Mouse (Mus musculus): ENCODE results near the gene Gm20509. TPM values are rescaled to one million over a fixed set of nuclear protein-coding genes. Genes with fewer than 3 reads are reported as not detected.

Gm20509 gene
- total RNA-seq (2012; rRNA removed): not detected in 2 replicates
- total RNA-seq (2014; rRNA removed): not detected in 2 replicates
- not detected in 2 replicates for polyA plus RNA-seq (2012; ENCODE audit: insufficient read length, low read depth)

DNA sequence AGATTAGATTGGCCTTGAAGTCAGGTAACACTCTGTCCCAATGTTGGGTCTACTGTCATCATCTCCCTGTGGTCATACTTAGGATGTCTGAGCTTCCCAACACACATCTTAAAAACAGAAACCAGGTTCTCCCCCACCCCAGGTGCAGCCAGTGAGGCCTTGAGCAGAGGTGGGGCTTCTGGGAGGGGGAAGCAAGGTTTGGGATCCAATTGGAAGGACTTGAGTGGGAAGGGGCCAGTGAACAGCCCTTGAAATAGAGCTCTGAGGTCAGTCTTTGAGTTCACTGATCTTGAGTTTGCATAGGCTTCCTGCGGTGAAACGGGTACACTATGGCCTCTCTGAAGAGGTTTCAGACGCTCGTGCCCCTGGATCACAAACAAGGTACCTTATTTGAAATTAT, at the start of gene Gm20509:
Gene Gm20509 (plus strand): TSS at position 290 of the 400 bp plus-strand sequence.
- H3K36me3 ChIP-seq (replicated peaks in 1 of 2; ENCODE audit: control insufficient read depth in 1 of 2, insufficient read depth in 1 of 2, low read length in 1 of 2): peaks cover 0 to 7% of the 10 kb centered on the region in 2 experiments
- TF ChIP-seq UBTF (IDR thresholded peaks at IDR 0.05; ENCODE audit: low read depth, low read length) (no peak), ZNF384 (IDR thresholded peaks at IDR 0.05; ENCODE audit: low read depth, low read length) (no peak), USF2 (conservative IDR thresholded peaks at IDR 0.05; ENCODE audit: low read depth, low read length) (no peak), USF1 (IDR thresholded peaks at IDR 0.05; ENCODE audit: low read depth, low read length) (no peak), MAX (IDR thresholded peaks at IDR 0.05; ENCODE audit: low read length) (no peak), KAT2A (IDR thresholded peaks at IDR 0.05; ENCODE audit: insufficient replicate concordance, low read length) (no peak), SIN3A (IDR thresholded peaks at IDR 0.05; ENCODE audit: low read length) (no peak), ZKSCAN1 (IDR thresholded peaks at IDR 0.05; ENCODE audit: borderline replicate concordance, low read depth, low read length) (no peak), CHD1 (IDR thresholded peaks at IDR 0.05; ENCODE audit: low read depth, low read length) (no peak), HCFC1 (IDR thresholded peaks at IDR 0.05; ENCODE audit: low read depth, low read length) (no peak), MAZ (IDR thresholded peaks at IDR 0.05; ENCODE audit: low read depth, low read length) (no peak), MAFK (IDR thresholded peaks at IDR 0.05; ENCODE audit: insufficient replicate concordance, low read length) (no peak), NELFE (IDR thresholded peaks at IDR 0.05; ENCODE audit: low read depth, low read length) (no peak)
- no peaks in the 10 kb centered on the region for H3K9me3 ChIP-seq (replicated peaks; ENCODE audit: low read length)
- H3K4me1 ChIP-seq (ENCODE audit: control insufficient read depth in 1 of 2, insufficient read depth in 2 of 2): peaks cover 0 to 21% of the 10 kb centered on the region in 2 experiments; a peak in 2 of 4 replicates
- no peak within 1 kb of the TSS for H3K4me3 ChIP-seq (replicated peaks in 1 of 3; ENCODE audit: low read depth in 2 of 3, low read length in 2 of 3, poor library complexity in 1 of 3)
- H3K9ac ChIP-seq (ENCODE audit: insufficient read depth, low read depth): no peak within 1 kb of the TSS
- no peak within 1 kb of the TSS for H3K4me2 ChIP-seq (ENCODE audit: insufficient read depth, low read depth, poor library complexity, severe bottlenecking)
- H3K27me3 ChIP-seq (replicated peaks): no peaks in the 10 kb centered on the region
- in situ Hi-C loops (cut with MboI; ENCODE audit: low pct_ligation_motif_present, low pct_unique_long_range_greater_than_20kb, low sequenced_read_pairs): no loop called here
- DNase-seq (ENCODE audit: extremely low read depth): no peak
- H3K27ac ChIP-seq (ENCODE audit: insufficient read depth, low read depth): no peak within 1 kb of the TSS
- H3K79me2 ChIP-seq (replicated peaks; ENCODE audit: control insufficient read depth, extremely low read depth, insufficient read depth, poor library complexity, severe bottlenecking): no peaks in the 10 kb centered on the region
- dilution Hi-C loops (cut with MboI; ENCODE audit: extremely low pct_ligation_motif_present, extremely low pct_unique_long_range_greater_than_20kb, low sequenced_read_pairs): no loop called here

DNA sequence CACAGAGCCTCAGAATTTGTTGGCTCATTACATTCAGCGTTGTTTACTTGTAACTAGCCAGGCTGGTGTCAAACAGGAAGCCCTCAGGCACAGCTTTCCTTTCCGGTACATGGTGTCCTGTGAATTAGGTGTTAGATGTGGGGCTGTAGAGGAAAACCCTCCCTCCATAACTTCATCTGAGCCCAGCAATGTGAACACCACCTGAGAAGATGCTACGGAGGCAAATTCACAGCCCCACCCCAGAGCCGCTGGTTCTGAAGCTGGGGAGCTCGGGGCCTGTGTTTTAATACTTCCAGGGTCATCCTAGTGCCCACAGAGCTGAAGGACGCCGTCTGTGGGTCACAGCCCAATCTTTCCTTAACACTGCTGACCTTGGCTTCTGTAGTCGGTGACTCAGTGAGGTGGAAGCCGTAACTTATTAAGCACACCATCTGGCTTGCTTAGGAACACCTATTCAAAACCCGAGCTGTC, 46.8 kb upstream of the Gm20509 start:
- no peaks in the 10 kb centered on the region for H3K27me3 ChIP-seq (replicated peaks)
- H3K36me3 ChIP-seq (replicated peaks in 1 of 2; ENCODE audit: control insufficient read depth in 1 of 2, insufficient read depth in 1 of 2, low read length in 1 of 2): peaks cover 0 to 25% of the 10 kb centered on the region in 2 experiments

More for the DNA sequence above, 46.8 kb upstream of the Gm20509 start:
- Histone ChIP-seq H3K4me3 (replicated peaks in 1 of 3; ENCODE audit: low read depth in 2 of 3, low read length in 2 of 3, poor library complexity in 1 of 3) (no peak overlapping the region), H3K27ac (ENCODE audit: insufficient read depth, low read depth) (no peak overlapping the region; the same call in 1 of the 2 replicates), H3K9me3 (replicated peaks; ENCODE audit: low read length) (no peaks in the 10 kb centered on the region), H3K79me2 (replicated peaks; ENCODE audit: control insufficient read depth, extremely low read depth, insufficient read depth, poor library complexity, severe bottlenecking) (no peaks in the 10 kb centered on the region), H3K9ac (ENCODE audit: insufficient read depth, low read depth) (no peak overlapping the region), H3K4me1 (ENCODE audit: control insufficient read depth in 1 of 2, insufficient read depth in 2 of 2) (peaks cover 3 to 65% of the 10 kb centered on the region in 2 experiments; a peak in 3 of 4 replicates), H3K4me2 (ENCODE audit: insufficient read depth, low read depth, poor library complexity, severe bottlenecking) (no peak overlapping the region)
- dilution Hi-C loops (cut with MboI; ENCODE audit: extremely low pct_ligation_motif_present, extremely low pct_unique_long_range_greater_than_20kb, low sequenced_read_pairs): no loop called here
- TF ChIP-seq MXI1 (IDR thresholded peaks at IDR 0.05; ENCODE audit: low read depth, low read length) (0 out of 2 replicates have a peak, but pooled peaks have one; percentile 20), EP300 (IDR thresholded peaks at IDR 0.05; ENCODE audit: low read length) (no peak)
- in situ Hi-C loops (cut with MboI; ENCODE audit: low pct_ligation_motif_present, low pct_unique_long_range_greater_than_20kb, low sequenced_read_pairs): no loop called here
- DNase-seq (ENCODE audit: extremely low read depth): no peak
